Mouse (Mus musculus): ENCODE results near the gene Prkg1. TPM values are rescaled to one million over a fixed set of nuclear protein-coding genes. Genes with fewer than 3 reads are reported as not detected.

Gene Prkg1
- polyA plus RNA-seq, 1 experiment: 1.1 TPM

GRCm38 (mm10) chr19:31767004-31767403 lies 2.2 kb upstream of the Prkg1 start:
- H3K36me3 ChIP-seq (replicated peaks; ENCODE audit: low read length): no peaks in the 10 kb centered on the region
- no peaks in the 10 kb centered on the region for H3K9me3 ChIP-seq
- TF ChIP-seq GATA1 (IDR thresholded peaks at IDR 0.05; ENCODE audit: borderline replicate concordance, low read length) (no peak), FLI1 (IDR thresholded peaks at IDR 0.05; ENCODE audit: low read length) (no peak)
- peak overlapping the region; percentile 35 for H3K4me3 ChIP-seq (replicated peaks)
- H3K4me1 ChIP-seq: peaks cover 35% of the 10 kb centered on the region
- H3K27me3 ChIP-seq (replicated peaks): no peaks in the 10 kb centered on the region

GRCm38 (mm10) chr19:31765451-31765850 lies 618 bp upstream of the Prkg1 start:
- Histone ChIP-seq H3K4me1 (peaks cover 37% of the 10 kb centered on the region), H3K9me3 (no peaks in the 10 kb centered on the region), H3K4me3 (replicated peaks) (peak overlapping the region; percentile 91), H3K36me3 (replicated peaks; ENCODE audit: low read length) (no peaks in the 10 kb centered on the region), H3K27me3 (replicated peaks) (no peaks in the 10 kb centered on the region)
- TF ChIP-seq GATA1 (IDR thresholded peaks at IDR 0.05; ENCODE audit: borderline replicate concordance, low read length): no peak
- no peak for TF ChIP-seq FLI1 (IDR thresholded peaks at IDR 0.05; ENCODE audit: low read length)

- Histone ChIP-seq H3K27me3 (replicated peaks) (no peaks in the 10 kb centered on the region), H3K4me1 (peaks cover 49% of the 10 kb centered on the region), H3K4me3 (replicated peaks) (peak overlapping the region; percentile 91), H3K36me3 (replicated peaks; ENCODE audit: low read length) (no peaks in the 10 kb centered on the region), H3K9me3 (no peaks in the 10 kb centered on the region)
- TF ChIP-seq FLI1 (IDR thresholded peaks at IDR 0.05; ENCODE audit: low read length) (no peak), GATA1 (IDR thresholded peaks at IDR 0.05; ENCODE audit: borderline replicate concordance, low read length) (no peak)
Observed at GRCm38 (mm10) chr19:31763951-31764800, 657 bp downstream of the Prkg1 start.

GRCm38 (mm10) chr19:31763246-31763821 lies 1.5 kb downstream of the Prkg1 start:
- TF ChIP-seq FLI1 (IDR thresholded peaks at IDR 0.05; ENCODE audit: low read length) (no peak), GATA1 (IDR thresholded peaks at IDR 0.05; ENCODE audit: borderline replicate concordance, low read length) (no peak)
- Histone ChIP-seq H3K36me3 (replicated peaks; ENCODE audit: low read length) (no peaks in the 10 kb centered on the region), H3K27me3 (replicated peaks) (no peaks in the 10 kb centered on the region), H3K4me1 (peaks cover 54% of the 10 kb centered on the region), H3K4me3 (replicated peaks) (peak overlapping the region; percentile 91), H3K9me3 (no peaks in the 10 kb centered on the region)

GRCm38 (mm10) chr19:31762411-31763245 lies 2.2 kb downstream of the Prkg1 start:
- peaks cover 53% of the 10 kb centered on the region for H3K4me1 ChIP-seq
- H3K4me3 ChIP-seq (replicated peaks): peak overlapping the region; percentile 91
- H3K27me3 ChIP-seq (replicated peaks): no peaks in the 10 kb centered on the region

GRCm38 (mm10) chr19:31759855-31760254 lies 5.0 kb downstream of the Prkg1 start:
- Histone ChIP-seq H3K9me3 (no peaks in the 10 kb centered on the region), H3K36me3 (replicated peaks; ENCODE audit: low read length) (no peaks in the 10 kb centered on the region), H3K4me3 (replicated peaks) (no peak overlapping the region), H3K4me1 (peaks cover 53% of the 10 kb centered on the region), H3K27me3 (replicated peaks) (no peaks in the 10 kb centered on the region)
- TF ChIP-seq FLI1 (IDR thresholded peaks at IDR 0.05; ENCODE audit: low read length): no peak
- TF ChIP-seq GATA1 (IDR thresholded peaks at IDR 0.05; ENCODE audit: borderline replicate concordance, low read length): no peak

More at GRCm38 (mm10) chr19:31762411-31763245, 2.2 kb downstream of the Prkg1 start:
- no peaks in the 10 kb centered on the region for H3K9me3 ChIP-seq
- no peak for TF ChIP-seq GATA1 (IDR thresholded peaks at IDR 0.05; ENCODE audit: borderline replicate concordance, low read length)
- TF ChIP-seq FLI1 (IDR thresholded peaks at IDR 0.05; ENCODE audit: low read length): no peak
- no peaks in the 10 kb centered on the region for H3K36me3 ChIP-seq (replicated peaks; ENCODE audit: low read length)

GRCm38 (mm10) chr19:31755929-31756792 lies 8.7 kb downstream of the Prkg1 start:
- H3K4me3 ChIP-seq (replicated peaks): peak overlapping the region; percentile 89
- H3K36me3 ChIP-seq (replicated peaks; ENCODE audit: low read length): no peaks in the 10 kb centered on the region
- peaks cover 77% of the 10 kb centered on the region for H3K4me1 ChIP-seq
- no peaks in the 10 kb centered on the region for H3K9me3 ChIP-seq
- TF ChIP-seq FLI1 (IDR thresholded peaks at IDR 0.05; ENCODE audit: low read length) (no peak), GATA1 (IDR thresholded peaks at IDR 0.05; ENCODE audit: borderline replicate concordance, low read length) (no peak)
- H3K27me3 ChIP-seq (replicated peaks): no peaks in the 10 kb centered on the region

GRCm38 (mm10) chr19:31754642-31755287 lies 10.1 kb downstream of the Prkg1 start:
- H3K4me1 ChIP-seq: peaks cover 66% of the 10 kb centered on the region
- no peaks in the 10 kb centered on the region for H3K9me3 ChIP-seq
- H3K36me3 ChIP-seq (replicated peaks; ENCODE audit: low read length): no peaks in the 10 kb centered on the region
- H3K27me3 ChIP-seq (replicated peaks): no peaks in the 10 kb centered on the region
- peak overlapping the region; percentile 82 for H3K4me3 ChIP-seq (replicated peaks)
- TF ChIP-seq GATA1 (IDR thresholded peaks at IDR 0.05; ENCODE audit: borderline replicate concordance, low read length) (no peak), FLI1 (IDR thresholded peaks at IDR 0.05; ENCODE audit: low read length) (no peak)
